Mouse (Mus musculus) spleen, embryonic (tissue): Measurements from ENCODE around the gene Slc5a8.

Experiments used
- CTCF ChIA-PET: fragments of 350-600 bp; sonication (Branson Sonifier 250); formaldehyde crosslinking; loops from one replicate; lab custom pipeline; 2022; lab: Charles Lee

Gene Slc5a8

DNA sequence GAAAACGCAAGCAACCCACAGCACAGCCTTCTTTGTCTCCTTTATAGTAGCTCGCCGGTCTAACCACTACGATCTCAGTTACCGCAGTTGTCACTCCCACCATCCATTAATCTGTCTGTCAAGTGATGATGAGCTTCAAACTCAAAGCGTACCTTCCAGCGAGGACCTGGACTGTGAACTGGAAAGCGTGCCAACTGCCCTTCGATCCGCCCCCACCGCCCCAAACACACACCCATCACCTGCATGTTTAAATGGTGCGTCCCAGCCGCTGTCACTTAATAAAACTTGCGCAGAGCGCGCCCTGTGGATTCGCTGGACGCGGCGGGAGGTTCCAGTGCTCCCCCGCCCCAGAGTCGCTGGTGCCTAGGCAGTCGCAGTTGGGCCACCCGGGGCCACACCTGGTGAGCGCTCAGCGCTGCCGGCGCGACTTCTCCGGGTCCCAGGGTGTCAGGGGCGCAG lies at the start of gene Slc5a8:
Gene Slc5a8, plus strand, starts transcription at position 361 of the 459 bp plus-strand sequence.
- CTCF ChIA-PET, result no interaction called here

DNA sequence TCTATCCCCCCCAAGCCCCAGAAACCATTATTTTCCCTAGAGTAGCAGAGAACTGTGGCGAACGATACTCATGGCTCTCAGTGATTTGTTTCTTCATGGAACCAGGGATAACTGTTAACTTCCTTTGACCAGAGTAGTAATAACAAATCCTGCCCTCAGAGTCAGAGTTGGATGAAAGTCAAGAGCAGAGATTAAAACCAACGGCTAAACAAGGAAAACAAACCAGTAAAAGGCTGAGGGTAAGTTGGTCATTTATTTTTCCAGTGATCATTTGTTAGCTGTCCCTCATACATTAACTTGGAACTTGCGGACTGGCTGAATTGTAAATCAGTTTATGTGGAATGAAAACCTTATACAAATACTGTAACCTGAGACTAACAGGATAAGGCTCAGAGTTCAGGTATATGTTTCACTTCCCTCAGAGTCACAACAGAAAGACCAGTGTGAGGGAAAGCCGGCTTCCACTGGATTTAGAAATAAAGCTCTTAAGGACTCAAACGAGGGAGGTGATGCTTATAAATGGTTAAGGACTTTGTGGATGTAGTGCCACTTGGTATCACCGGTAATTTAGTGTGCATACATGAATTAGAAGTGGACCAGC lies 36.8 kb upstream of the Slc5a8 start:
- CTCF ChIA-PET, result no interaction called here

DNA sequence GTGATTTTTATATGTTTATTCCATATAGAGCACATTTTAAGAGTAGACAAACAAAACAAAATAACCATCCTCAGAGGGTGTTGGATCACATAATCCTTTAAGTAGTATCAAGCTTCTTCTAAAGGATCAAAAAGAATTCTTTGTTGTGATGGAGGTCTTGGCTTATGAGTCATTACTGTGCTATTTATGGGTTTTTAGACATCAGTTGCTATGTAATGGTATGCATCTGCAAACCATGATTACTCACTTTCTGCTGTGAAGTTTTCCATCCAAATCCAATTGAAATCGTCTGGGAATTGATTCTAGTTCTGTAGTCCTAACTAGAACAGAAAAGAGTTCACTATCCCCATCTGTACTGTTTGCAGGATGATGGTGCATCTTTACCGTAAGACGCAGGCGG lies 35.8 kb upstream of the Slc5a8 start:
- CTCF ChIA-PET, result no interaction called here

DNA sequence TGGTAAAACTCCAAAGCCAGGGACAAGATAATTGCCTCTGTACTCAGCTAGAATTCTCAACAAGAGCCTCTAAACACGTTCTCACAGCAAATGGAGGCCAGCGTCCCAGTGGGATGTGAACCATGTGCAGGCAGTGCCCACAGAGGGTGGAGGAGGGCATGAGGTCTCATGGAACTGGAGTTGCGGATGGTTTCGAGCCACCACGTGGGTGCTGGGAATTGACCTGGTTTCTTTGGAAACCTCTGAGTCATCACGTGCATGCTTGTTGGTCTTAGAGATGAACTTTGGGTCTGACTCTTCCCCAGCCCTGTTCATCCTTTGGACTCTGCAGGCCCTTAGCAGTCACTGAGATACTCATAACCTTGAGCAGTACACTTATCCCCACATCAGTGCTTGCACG lies 32.5 kb upstream of the Slc5a8 start:
- CTCF ChIA-PET, result no interaction called here

DNA sequence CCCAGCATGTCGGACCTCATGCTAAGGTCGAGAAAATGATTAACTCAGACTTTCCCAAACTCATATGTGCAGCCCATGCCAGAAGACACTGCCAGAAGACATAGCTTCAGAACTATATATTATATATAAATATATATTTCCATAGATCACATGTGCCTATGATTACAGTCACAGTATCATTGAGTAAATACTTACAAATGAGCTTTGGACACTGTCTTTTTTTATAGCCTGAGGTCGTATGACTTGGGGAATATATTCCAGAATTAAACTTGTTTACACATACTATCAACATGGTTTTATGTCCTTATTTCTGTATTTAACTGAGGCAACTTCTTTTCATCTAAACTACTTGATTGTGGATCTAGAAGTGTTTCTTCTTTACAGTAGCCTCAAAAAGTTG lies 24.9 kb upstream of the Slc5a8 start:
- CTCF ChIA-PET, result no interaction called here

DNA sequence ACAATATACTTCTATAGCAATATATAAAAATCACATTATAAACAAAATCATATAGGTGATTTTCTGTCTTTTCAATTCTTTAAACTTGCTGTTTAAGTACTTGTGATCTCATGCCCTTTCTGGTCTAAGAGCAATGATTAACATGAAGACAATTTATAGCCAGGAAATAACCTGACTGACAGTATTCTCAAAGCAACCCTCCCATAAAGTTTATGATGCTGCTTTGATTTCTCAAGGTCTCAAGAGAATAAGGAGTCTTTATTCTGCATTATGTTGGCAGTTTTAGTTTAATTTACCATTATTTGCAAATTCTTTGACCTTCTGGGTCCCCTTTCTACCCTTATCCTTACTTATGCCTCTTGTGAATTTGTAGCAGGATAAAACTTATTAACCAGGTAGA lies 24.4 kb upstream of the Slc5a8 start:
- CTCF ChIA-PET, result no interaction called here

DNA sequence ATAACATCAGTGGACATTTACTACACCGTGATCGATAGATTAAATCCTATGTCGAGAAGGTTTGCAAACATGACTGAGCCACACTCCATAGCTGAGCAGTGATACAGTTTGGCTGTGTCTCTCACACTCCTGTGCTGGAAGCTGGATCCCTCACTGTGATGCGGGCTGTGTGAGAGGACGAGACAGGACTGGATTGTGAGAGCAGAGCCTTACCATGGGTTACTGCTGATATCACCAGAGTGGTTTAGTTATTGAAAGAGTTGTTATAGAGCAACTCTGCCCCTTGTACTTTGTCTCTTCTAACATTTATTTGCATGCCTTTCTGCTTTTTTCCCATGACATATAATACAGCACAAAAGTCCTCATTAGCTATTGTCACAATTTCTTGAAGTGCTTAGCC lies 23.5 kb upstream of the Slc5a8 start:
- CTCF ChIA-PET, result no interaction called here

DNA sequence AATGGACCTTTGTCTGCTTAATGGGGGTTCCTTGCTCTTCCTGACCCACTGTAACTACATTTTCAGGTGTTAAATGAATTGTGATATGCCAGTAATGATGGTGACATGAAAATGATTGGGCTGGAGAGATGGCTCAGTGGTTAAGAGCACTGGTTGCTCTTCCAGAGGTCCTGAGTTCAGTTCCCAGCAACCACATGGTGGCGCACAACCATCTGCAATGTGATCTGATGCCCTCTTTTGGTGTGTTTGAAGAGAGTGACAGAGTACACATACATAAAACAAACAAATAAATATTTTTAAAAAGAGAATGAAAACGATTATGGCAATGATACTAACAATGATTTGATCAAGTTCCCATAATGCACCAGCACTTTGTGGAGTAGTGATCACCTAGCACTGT lies 19.8 kb upstream of the Slc5a8 start:
- CTCF ChIA-PET, result no interaction called here

DNA sequence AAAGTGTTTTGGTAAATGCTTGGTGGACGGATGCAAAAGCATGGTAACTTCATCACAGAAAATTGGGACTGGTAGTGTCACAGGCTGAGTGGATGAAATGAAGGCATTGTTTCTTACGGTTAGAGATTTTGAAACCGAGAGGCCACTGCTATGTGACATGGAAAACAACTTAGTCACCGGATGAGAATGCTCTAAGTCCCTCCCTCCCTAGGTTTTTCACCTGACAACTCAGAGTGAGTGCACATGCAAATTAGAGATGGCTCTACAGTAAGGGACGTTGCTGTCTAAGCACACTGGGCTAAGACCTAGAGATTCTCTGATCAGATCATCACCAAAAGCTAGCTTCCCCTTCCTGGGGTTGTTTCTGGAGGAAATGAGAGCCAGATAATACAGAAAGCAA lies 10.9 kb upstream of the Slc5a8 start:
- CTCF ChIA-PET, result no interaction called here

DNA sequence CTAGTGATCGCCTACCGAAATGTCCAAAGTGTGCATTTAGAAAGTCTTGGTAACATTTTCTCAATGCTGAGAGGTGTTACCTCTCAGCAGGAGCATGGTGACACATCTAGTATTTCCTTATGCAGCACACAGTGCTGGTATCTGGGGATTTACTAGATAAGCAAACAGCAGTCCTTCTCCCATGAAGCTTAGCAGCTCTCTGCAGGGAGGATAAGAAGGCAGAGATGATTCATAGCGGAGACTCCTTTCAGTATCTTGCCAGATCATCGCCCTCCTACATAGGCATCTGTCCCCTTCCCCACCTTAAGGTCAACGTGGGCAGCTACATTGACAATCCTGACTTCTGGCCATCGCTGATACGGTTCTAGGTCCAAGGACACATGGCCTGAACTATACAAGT lies 8.4 kb upstream of the Slc5a8 start:
- CTCF ChIA-PET, result no interaction called here

DNA sequence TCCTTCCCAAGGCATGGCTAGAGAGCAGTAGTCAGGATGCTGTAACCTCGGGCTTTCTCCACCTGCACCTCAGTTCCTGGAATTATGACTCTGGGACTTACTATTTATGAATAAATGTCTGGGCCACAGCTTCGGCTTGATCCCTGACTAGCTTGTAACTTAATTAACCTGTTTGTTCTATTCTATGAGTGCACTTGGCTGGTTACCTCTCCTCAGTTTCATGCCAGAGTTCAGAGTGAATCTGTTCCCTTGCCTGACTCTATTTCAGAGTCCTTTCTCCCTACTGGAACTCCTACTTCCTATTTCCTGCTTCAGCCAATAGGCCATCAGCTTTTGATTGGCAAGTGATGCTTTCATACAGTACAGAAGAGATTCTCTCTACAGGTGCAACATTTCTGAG lies 2.1 kb upstream of the Slc5a8 start:
- CTCF ChIA-PET, result no interaction called here

DNA sequence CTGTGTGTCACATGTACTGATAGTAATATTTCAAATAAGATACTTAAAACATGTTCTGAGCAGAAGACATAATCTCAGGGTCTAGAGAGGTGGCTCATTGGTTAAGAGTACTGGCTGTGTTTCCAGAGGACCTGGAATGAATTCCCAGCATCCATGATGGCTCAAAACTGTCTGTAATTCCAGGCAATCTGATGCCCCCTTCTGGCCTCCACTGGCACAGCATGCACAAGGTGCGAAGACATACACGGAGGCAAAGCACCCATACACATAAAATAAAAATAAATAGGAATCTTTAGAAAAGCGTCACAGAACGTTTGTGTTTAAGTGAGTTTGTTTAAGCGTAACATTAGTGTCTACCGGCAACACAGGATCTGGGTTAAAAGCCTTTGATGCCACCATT lies 956 bp upstream of the Slc5a8 start:
- CTCF ChIA-PET, result no interaction called here

DNA sequence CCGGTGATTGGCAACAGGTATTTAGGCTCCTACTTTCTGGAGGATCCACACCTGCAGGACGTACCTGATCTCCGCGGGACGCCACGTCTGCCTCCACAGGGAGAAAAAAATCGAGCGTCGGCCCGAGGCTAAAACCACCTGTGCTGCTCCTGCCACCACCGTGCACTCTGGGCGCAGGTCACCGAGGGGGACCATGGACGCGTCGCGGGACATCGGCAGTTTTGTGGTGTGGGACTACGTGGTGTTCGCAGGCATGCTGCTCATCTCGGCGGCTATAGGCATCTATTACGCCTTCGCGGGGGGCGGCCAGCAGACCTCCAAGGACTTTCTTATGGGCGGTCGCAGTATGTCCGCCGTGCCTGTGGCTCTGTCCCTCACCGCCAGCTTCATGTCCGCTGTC lies 322 bp downstream of the Slc5a8 start:
- CTCF ChIA-PET, result no interaction called here

DNA sequence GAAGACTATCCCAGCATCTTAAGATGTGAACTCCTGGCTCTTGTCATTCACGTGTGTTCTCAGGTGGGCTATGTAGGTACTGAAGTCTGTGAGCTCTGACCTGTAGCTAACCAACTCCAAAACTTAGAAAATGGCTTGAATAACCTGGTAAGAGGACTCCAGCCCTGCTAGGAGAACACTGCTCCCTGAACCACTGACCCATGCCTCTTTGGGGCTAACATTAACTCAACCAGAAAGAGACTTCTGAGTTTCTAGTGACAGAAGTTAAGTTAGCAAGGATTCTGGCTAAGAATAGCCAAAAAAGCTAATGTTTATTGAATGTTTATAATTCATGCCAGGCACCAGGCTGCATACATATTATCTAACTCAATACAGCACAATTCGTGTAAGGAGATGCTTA lies 2.6 kb downstream of the Slc5a8 start:
- CTCF ChIA-PET, result no interaction called here

DNA sequence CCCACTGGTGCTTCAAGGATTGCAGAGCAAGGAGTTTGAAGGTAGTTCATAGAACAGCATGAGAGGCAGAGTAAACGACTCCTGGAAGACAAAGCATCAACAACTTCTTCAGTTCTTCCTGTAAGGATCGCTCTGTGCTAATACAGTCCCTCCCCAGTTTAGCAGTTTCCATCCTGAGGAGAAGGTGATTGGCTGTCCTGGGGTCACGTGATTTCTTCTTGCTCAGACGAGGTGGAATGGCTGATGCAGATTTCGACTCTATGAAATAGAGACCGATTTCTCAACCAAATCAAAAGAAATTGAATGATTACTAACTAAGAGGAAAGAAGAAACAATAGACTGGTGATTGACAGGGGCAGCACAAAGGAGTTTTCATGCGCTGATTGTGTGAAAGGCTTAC lies 5.6 kb downstream of the Slc5a8 start:
- CTCF ChIA-PET, result no interaction called here

DNA sequence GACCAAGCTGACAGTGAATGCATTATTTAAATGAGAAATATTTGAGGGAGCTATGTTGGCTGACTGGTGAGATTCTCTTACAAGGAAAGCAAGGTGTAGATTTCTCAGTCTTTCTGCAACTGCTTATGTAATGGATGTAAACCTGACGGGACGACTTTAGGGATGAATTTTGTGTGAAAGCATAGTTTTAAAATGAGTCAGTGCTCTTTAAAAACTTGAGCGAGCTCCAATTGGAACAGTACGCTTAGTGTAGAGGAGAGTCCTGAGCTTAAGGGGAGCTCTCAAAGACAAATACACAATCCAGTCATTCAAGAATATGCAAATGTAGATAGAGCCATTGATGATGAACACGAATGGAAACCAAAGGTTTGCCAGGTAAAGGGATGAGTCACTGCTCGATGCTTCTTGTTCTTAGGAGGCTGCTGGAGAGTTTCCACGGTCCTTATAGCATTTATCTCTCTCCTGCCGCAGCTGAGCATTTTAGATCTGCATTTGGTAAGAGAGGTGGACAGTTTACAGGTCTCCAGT lies 6.8 kb downstream of the Slc5a8 start:
- CTCF ChIA-PET, result no interaction called here

DNA sequence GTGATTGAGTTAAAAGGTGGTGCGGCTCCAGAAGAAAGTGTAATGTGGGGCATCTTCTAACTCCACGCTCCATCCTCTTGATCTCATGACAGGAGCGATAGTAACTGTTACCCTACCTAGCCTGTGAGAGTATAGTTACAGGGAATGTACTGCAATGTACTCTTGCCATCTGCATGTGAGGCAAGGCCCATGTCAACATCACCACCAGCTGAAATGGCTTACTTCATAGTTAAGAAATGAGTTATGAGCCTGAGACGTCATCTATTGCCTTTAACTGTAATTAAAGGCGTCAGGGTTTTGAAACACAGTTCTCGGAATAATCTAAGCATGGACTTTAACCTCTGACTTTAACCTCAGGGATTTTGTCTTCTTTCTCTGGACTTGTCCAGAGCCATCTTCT lies 11.2 kb downstream of the Slc5a8 start:
- CTCF ChIA-PET, result no interaction called here

DNA sequence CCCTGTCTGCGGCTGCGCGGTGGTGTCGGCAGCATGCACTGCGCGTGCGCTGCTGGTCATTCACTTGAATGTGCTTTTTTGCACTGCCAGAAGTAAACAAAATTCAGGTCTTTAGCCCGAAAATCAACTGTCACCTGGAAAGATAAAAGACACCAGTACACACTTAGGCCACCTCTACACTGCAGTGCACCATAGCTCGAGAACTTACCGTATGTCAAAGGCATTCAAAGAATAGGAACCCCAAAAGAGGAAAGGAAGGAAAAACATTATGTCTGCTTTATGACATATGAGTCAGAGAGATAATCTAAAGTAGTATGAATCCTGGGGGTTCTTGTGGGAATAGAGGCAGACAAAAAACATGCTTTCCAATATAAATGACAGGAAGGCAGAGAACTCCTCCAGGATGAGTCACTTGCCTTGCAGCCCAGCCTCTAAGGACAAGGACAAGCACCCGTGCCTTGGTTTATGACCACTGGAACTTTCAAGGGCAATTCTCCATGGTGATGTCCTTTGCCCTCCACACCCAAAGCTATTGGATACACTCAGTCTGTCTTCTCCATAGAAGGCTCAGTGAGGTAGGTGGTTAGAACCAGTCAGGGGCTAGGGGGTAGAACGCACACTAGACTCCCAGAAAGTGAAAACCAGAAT lies 64.0 kb downstream of the Slc5a8 start:
- CTCF ChIA-PET, result no interaction called here

DNA sequence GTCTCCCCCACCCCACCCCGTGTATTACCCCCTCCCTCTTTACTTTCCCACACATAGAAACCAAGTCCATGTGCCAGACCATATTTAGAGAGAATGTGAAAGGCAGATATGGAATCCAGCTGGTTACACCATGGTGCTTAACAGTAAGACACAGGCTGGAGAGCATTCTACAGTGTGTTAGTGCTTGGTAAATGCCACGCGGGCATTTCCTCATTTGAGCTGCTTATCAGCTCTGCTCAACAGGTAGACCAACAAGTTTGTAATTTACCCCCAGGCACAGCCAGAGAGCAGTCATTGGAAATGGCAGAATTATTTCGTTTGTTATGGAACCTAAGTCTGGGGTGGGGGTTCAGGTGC lies 64.5 kb downstream of the Slc5a8 start:
- CTCF ChIA-PET, result no interaction called here

DNA sequence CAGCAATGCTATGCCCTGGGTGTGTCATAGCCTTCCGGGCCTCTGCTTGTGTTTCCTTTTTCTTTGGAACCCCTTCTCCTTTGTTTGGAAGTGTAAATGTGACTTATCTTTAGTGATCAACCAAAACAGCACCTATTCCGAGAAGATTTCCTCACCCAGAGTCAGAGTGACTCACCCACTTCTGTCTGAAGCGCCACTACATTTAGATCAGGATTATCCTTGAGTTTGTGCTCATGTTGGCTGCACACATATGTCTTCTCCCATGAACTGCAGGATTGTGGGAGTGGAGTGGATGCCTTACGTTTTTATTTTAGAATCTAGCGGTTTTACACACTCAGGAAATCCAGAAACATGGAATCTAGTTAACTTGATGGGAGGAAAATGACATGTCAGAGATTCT lies 75.0 kb downstream of the Slc5a8 start:
- CTCF ChIA-PET, result no interaction called here

DNA sequence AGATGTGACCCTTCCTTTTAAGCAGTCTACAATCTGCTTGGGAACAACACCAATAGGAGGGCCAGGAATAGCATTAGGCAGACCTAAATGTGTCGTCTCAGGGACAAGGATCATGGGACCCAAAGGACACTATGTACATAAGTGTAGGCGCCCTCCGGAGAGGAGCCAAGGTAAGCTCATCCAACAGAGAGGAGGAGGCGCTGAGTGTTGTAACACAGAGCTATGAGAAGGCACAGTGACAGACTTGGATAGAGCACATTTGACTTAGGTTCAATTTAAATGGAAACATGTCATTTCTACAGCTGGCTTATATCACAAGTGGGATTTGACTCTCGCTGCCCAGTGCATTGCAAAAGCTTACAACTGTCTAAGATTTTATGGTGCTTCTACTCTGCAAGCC lies 82.8 kb downstream of the Slc5a8 start:
- CTCF ChIA-PET, result no interaction called here

DNA sequence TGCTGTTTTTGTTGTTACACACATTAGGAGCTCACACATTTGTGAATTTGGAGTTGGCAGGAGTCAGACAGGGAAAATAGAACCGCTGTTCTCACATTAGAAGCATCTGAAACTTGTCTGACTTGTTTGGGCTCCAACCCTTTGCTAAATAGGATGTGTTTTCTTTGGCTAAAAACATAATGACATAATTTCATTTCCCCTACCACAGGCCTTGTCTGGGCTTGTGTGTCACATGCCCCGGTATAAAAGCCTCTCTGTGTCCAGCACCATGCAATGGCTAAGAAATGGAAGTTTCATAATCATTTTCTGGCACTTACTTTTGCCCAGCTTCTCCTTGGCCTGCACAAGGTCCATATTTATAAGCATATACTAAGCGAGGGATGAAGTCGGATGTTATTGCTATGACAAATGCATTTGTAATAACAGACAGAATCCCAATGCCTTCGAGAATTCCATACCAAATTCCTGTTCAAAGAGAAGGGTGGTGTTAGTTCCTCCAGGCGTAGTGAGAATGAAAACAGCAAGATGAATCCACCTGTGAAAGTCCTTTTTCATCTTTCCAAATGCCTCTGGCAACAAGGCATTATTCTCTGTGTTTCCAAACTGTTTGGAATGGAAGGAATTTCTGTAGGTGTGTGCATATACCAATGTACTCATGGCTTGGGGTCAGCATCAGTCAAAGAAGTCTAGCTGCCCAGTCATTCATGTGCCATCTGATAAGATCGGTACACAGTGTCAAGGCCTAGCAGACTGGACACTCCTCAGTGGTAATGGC lies 85.3 kb downstream of the Slc5a8 start:
- CTCF ChIA-PET, result no interaction called here

DNA sequence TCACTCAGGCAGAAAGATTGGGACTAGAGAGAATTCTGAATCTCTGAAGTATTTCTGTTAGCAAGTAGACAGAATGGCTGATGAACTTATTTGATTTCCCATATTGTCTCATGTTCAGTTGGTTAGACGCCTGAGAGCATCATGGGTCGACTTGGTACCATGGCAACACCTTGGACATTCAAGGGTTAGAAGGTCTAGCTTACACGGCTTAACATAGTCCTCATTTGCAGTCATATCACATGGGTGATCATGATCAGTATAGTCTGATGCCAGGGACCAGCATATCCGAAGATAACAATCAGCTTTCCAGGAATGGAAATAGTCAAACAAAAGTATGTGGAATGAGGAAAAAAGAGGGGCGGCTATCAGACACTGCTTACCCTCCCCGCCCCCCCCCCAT lies 93.1 kb downstream of the Slc5a8 start:
- CTCF ChIA-PET, result no interaction called here
